Mouse (Mus musculus): ENCODE results near the gene Tceanc.
"Not testable (repeated sequence)": the region's sequence is repeated elsewhere in the genome, so short reads cannot be mapped to it uniquely, and the experiment has no call there.

The Tceanc gene

GRCm38 (mm10) chrX:166518345-166518744 is at the start of gene Tceanc:
Tceanc (minus strand) TSS chrX:166518567.
- CTCF ChIA-PET = no interaction called here

GRCm38 (mm10) chrX:166565983-166566382 is 47.6 kb upstream of the Tceanc start:
- CTCF ChIA-PET = no interaction called here

GRCm38 (mm10) chrX:166565401-166565800 is 47.0 kb upstream of the Tceanc start:
- CTCF ChIA-PET = no interaction called here

- CTCF ChIA-PET = no interaction called here
These were observed 46.5 kb upstream of the Tceanc start for GRCm38 (mm10) chrX:166564900-166565299.

- CTCF ChIA-PET = no interaction called here
These were observed 41.0 kb upstream of the Tceanc start for GRCm38 (mm10) chrX:166559333-166559732.

GRCm38 (mm10) chrX:166552355-166552754 is 34.0 kb upstream of the Tceanc start:
- CTCF ChIA-PET = interaction anchor here (0.6 kb wide), 1 partner anchor 362 kb away, joined by 3 read pairs; no protein-coding TSS in a partner anchor

- CTCF ChIA-PET = no interaction called here
These were observed 28.1 kb upstream of the Tceanc start for GRCm38 (mm10) chrX:166546495-166546894.

- CTCF ChIA-PET = no interaction called here
These were observed 16.8 kb upstream of the Tceanc start for GRCm38 (mm10) chrX:166535138-166535537.

- CTCF ChIA-PET = no interaction called here
These were observed 15.1 kb upstream of the Tceanc start for GRCm38 (mm10) chrX:166533432-166533831.

GRCm38 (mm10) chrX:166531671-166532070 is 13.3 kb upstream of the Tceanc start:
- CTCF ChIA-PET = interaction anchor here (0.6 kb wide), 1 partner anchor 17 kb away, joined by 3 read pairs; no protein-coding TSS in a partner anchor

GRCm38 (mm10) chrX:166528126-166528525 is 9.8 kb upstream of the Tceanc start:
- CTCF ChIA-PET = no interaction called here

- CTCF ChIA-PET = no interaction called here
These were observed 7.4 kb upstream of the Tceanc start for GRCm38 (mm10) chrX:166525637-166526315.

GRCm38 (mm10) chrX:166520782-166521181 is 2.4 kb upstream of the Tceanc start:
- CTCF ChIA-PET = no interaction called here

GRCm38 (mm10) chrX:166516631-166517030 is 1.7 kb downstream of the Tceanc start:
- CTCF ChIA-PET = no interaction called here

GRCm38 (mm10) chrX:166515923-166516322 is 2.4 kb downstream of the Tceanc start:
- CTCF ChIA-PET = no interaction called here

GRCm38 (mm10) chrX:166514035-166514434 is 4.3 kb downstream of the Tceanc start:
- CTCF ChIA-PET = not testable (repeated sequence)

GRCm38 (mm10) chrX:166512071-166512470 is 6.3 kb downstream of the Tceanc start:
- CTCF ChIA-PET = interaction anchor here (0.6 kb wide), 2 partner anchors 31 to 557 kb away, joined by 3 read pairs; no protein-coding TSS in a partner anchor

- CTCF ChIA-PET = no interaction called here
These were observed 7.3 kb downstream of the Tceanc start for GRCm38 (mm10) chrX:166511107-166511506.

- CTCF ChIA-PET = interaction anchor here (1.2 kb wide), 1 partner anchor 124 kb away, joined by 16 read pairs; no protein-coding TSS in a partner anchor
These were observed 8.3 kb downstream of the Tceanc start for GRCm38 (mm10) chrX:166509761-166510738.

- CTCF ChIA-PET = no interaction called here
These were observed 13.9 kb downstream of the Tceanc start for GRCm38 (mm10) chrX:166504421-166504820.

- CTCF ChIA-PET = no interaction called here
These were observed 18.7 kb downstream of the Tceanc start for GRCm38 (mm10) chrX:166499496-166500190.

- CTCF ChIA-PET = no interaction called here
These were observed 20.6 kb downstream of the Tceanc start for GRCm38 (mm10) chrX:166497771-166498170.
